Mouse (Mus musculus): ENCODE results near the gene Tbx6.

DNA sequence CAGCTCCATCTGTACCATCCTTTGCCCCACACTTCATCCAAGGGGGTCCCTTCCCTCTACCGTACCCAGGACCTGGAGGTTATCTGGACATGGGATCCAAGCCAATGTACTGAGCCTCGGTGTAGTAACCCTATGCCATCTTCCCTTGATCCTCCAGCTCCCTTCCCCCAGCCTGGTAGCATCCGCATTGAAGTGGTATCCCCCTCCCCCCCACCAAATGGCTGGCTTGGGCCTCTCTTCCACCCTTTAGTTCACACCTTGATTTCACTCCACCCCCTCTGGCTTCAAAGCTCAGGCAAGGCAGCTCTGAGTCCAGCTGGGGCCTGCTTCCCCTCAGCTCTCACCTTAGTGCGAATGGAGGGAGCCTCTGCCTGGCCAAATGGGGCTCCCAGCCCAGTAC lies 3.8 kb downstream of the Tbx6 start:
- TF ChIP-seq CTCF (conservative IDR thresholded peaks at IDR 0.05; ENCODE audit: low read length) (no peak), NANOG (IDR thresholded peaks at IDR 0.05; ENCODE audit: borderline replicate concordance, low read length) (no peak)

All from E14TG2a.4 (cell line).